Mouse (Mus musculus): ENCODE measurements around the gene Tas2r129. TPM values are rescaled to one million over a fixed set of nuclear protein-coding genes. Genes with fewer than 3 reads are reported as not detected.

Tas2r129 gene
- polyA plus RNA-seq (2012; rRNA removed; ENCODE audit: low replicate concordance): not detected in 2 replicates

DNA sequence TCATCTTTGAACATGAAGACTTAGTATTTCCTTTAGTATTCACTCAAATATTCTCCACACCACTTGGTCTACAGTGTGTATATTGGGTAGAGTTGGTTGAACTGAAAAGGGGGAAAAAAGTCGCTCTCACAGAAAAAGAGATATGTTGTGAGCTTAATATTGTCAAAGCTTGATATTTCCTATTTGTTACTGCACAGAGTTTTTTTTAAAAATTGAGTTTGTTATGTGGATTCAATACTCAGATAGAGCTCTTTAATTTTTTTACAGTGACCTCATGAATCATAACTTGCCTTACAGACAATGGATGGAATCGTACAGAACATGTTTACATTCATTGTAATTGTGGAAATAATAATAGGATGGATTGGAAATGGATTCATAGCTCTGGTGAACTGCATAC is at the start of gene Tas2r129:
Gene Tas2r129, plus strand, starts transcription at position 301 of the 400 bp plus-strand sequence.

DNA sequence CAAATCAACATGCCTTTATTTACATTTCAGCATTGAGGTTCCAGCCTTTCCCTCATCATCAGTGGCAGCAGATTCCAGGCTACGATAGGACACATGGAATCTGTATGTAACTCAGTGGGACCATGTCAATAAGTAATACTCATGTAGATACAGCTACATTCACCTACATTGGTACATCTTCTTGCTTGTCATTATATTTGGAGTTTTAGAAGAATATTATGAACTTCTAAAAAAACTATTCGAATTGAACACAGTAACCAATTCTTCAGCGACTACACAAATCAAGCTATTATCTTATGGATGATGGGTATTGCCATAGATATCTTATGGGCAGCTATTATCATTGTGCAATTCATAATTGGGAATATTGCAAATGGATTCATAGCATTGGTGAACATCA is 41.6 kb upstream of the Tas2r129 start, which contains the start of gene Tas2r125:
Gene Tas2r125, plus strand, starts transcription at position 301 of the 400 bp plus-strand sequence.

DNA sequence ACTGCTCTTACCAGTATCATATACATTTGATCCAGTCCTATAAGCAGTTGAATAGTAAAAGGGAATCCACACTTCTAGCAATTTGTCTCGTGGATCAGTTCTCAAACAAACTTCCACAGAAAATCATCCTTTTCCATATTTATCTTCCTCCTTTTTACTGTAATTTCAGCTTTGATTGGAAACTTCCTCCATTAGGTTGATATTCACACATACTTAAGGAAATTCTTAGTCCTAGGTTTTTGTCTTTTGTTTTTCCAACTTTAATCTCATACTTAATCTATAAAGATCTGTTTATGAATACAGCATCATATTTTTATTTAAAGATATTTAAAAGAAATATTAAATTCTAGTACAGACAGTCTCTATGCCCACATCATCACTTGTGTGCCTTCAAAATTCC is 6.9 kb downstream of the Tas2r129 start, which contains the start of gene Tas2r131:
Gene Tas2r131, minus strand, starts transcription at position 101 of the 400 bp plus-strand sequence.

DNA sequence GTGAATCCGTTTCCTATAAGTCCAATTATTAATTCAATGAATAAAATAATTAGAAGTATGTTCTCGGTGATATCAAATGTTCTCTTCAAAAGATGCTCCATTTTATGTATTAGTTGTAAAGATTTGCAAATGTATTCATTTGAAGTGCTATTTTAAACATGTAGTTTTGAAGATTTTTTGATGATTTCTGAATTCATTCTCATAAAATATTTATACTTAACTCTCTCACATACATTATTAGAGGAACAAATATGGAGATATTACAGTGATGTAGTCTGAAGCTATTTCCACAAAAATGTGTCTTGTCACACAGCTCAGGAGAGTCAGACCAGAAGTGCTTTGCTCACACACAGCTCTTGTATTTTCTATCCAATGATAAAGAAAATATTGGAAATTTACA is 30.0 kb downstream of the Tas2r129 start, which contains the start of gene Tas2r109:
Gene Tas2r109, minus strand, starts transcription at position 101 of the 400 bp plus-strand sequence.

Other genes with a start within 250 kb of the Tas2r129 start
- gene Tas2r122, start 239.2 kb upstream of the Tas2r129 start, polyA plus RNA-seq (2012; rRNA removed; ENCODE audit: low replicate concordance): not detected in 2 replicates
- not detected in 2 replicates for gene Tas2r115, start 213.1 kb upstream of the Tas2r129 start, polyA plus RNA-seq (2012; rRNA removed; ENCODE audit: low replicate concordance)
- not detected in 2 replicates for gene Tas2r124, start 196.4 kb upstream of the Tas2r129 start, polyA plus RNA-seq (2012; rRNA removed; ENCODE audit: low replicate concordance)
- not detected in 2 replicates for gene Tas2r102, start 189.0 kb upstream of the Tas2r129 start, polyA plus RNA-seq (2012; rRNA removed; ENCODE audit: low replicate concordance)
- gene Tas2r136, start 172.9 kb upstream of the Tas2r129 start, polyA plus RNA-seq (2012; rRNA removed; ENCODE audit: low replicate concordance): not detected in 2 replicates
- not detected in 2 replicates for gene Tas2r117, start 148.3 kb upstream of the Tas2r129 start, polyA plus RNA-seq (2012; rRNA removed; ENCODE audit: low replicate concordance)
- not detected in 2 replicates for gene Tas2r123, start 104.0 kb upstream of the Tas2r129 start, polyA plus RNA-seq (2012; rRNA removed; ENCODE audit: low replicate concordance)
- gene Tas2r116, start 95.7 kb upstream of the Tas2r129 start, polyA plus RNA-seq (2012; rRNA removed; ENCODE audit: low replicate concordance): not detected in 2 replicates
- not detected in 2 replicates for gene Tas2r110, start 83.1 kb upstream of the Tas2r129 start, polyA plus RNA-seq (2012; rRNA removed; ENCODE audit: low replicate concordance)
- not detected in 2 replicates for gene Tas2r113, start 58.1 kb upstream of the Tas2r129 start, polyA plus RNA-seq (2012; rRNA removed; ENCODE audit: low replicate concordance)
- not detected in 2 replicates for gene Tas2r125, start 41.5 kb upstream of the Tas2r129 start, polyA plus RNA-seq (2012; rRNA removed; ENCODE audit: low replicate concordance)
- not detected in 2 replicates for gene Tas2r131, start 6.8 kb downstream of the Tas2r129 start, polyA plus RNA-seq (2012; rRNA removed; ENCODE audit: low replicate concordance)
- gene Tas2r109, start 29.9 kb downstream of the Tas2r129 start, polyA plus RNA-seq (2012; rRNA removed; ENCODE audit: low replicate concordance): not detected in 2 replicates
- gene Tas2r103, start 86.0 kb downstream of the Tas2r129 start, polyA plus RNA-seq (2012; rRNA removed; ENCODE audit: low replicate concordance): not detected in 2 replicates
- not detected in 2 replicates for gene Tas2r140, start 104.7 kb downstream of the Tas2r129 start, polyA plus RNA-seq (2012; rRNA removed; ENCODE audit: low replicate concordance)
- 77.9 and 96.2 TPM in 2 replicates for gene Smim10l1, start 153.8 kb downstream of the Tas2r129 start, polyA plus RNA-seq (2012; rRNA removed; ENCODE audit: low replicate concordance)

Data from duodenum, adult 2 months (tissue).